Mouse (Mus musculus) forebrain, embryonic 11.5 days (tissue): ENCODE results near the gene C1qtnf4. TPM values are rescaled to one million over a fixed set of nuclear protein-coding genes. Genes with fewer than 3 reads are reported as not detected.
A peak's percentile ranks its signal among the peaks of the same experiment; 100 is the strongest.

Experiments
- ATAC-seq: fragments of 200-750 bp; cut with Nextera tagmentation; replicated peaks from 2 replicates; pipeline ENCODE4 v1.8.0; 2017; ENCODE audit warnings: moderate TSS enrichment; ENCODE audit not compliant: low FRiP score
- DNase-seq: peaks from one replicate; pipeline ENCODE4 v3.0.0-alpha.2; 2017; ENCODE audit warnings: low spot score
- H3K27ac ChIP-seq: fragments of 300-500 bp; sonication (generic); 2 replicates; pipeline ENCODE4 v1.5.1; 2014; ENCODE audit warnings: low read depth, low read length
- H3K27me3 ChIP-seq: fragments of 300-500 bp; sonication (generic); 2 replicates; pipeline ENCODE4 v1.6.1; 2014; ENCODE audit warnings: mild to moderate bottlenecking, low read length, mixed read lengths; ENCODE audit not compliant: control insufficient read depth, insufficient read depth
- H3K36me3 ChIP-seq: fragments of 300-500 bp; sonication (generic); 2 replicates; pipeline ENCODE4 v1.6.1; 2014; ENCODE audit warnings: mild to moderate bottlenecking, low read length, moderate library complexity, mixed read lengths; ENCODE audit not compliant: control insufficient read depth, insufficient read depth
- H3K4me1 ChIP-seq: fragments of 300-500 bp; sonication (generic); replicated peaks from 2 replicates; pipeline ENCODE4 v1.6.1; 2014; ENCODE audit warnings: low read length, mixed read lengths; ENCODE audit not compliant: control insufficient read depth, insufficient read depth
- H3K4me2 ChIP-seq: fragments of 300-500 bp; sonication (generic); 2 replicates; pipeline ENCODE4 v1.6.1; 2014; ENCODE audit warnings: low read depth, mild to moderate bottlenecking, low read length, moderate library complexity, mixed read lengths; ENCODE audit not compliant: severe bottlenecking
- H3K4me3 ChIP-seq: fragments of 300-500 bp; sonication (generic); 2 replicates; pipeline ENCODE4 v1.5.1; 2014; ENCODE audit warnings: low read depth, low read length
- H3K9ac ChIP-seq: fragments of 300-500 bp; sonication (generic); 2 replicates; pipeline ENCODE4 v1.6.1; 2014; ENCODE audit warnings: low read length
- H3K9me3 ChIP-seq: fragments of 300-500 bp; sonication (generic); 2 replicates; pipeline ENCODE4 v1.6.1; 2016; ENCODE audit warnings: low read length, mixed read lengths; ENCODE audit not compliant: control insufficient read depth
- WGBS: fragments of 180-500 bp; shearing (Covaris S2); extraction: QIAGEN DNeasy Blood & Tissue Kit; methylation state at CpG from one replicate; pipeline ENCODE4 v1.1.7; 2014; 5-methylcytosine and 5-hydroxymethylcytosine counted together
- polyA plus RNA-seq: library from polyadenylated mRNA; unstranded; fragments of >200 nt; fragmentation: Nextera tagmentation; extraction: Ambion mirVana; gene quantifications from 2 replicates; pipeline ENCODE4 v1.2.1, GENCODE M21; 2014

Gene C1qtnf4
- polyA plus RNA-seq, 1 experiment from 2014 or later, result 11.3 TPM

DNA sequence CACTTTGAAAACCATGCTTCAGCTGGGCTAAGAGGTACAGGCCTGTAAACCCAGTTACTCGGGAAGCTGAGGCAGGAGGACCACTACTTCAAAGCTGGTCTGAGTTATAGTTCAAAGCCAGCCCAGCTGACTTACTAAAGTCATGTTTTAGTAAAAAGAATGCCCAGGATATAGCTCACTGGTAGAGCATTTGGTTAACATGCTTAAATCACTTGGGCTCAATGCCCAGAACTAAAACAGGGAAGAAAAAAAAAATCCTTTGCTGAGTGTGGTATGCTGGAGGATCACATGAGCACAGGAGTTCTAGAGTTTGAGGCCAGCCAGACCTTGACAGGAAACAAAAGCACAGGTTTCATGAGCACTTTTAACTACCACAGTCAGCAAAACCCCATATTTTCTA is 26.0 kb downstream of the C1qtnf4 start:
- DNase-seq (no peak), ATAC-seq (no peak)
- Histone ChIP-seq H3K36me3 (no peaks in the 10 kb centered on the region; the same call in 1 of the 2 replicates), H3K4me3 (no peak overlapping the region), H3K4me1 (0 out of 2 replicates have a peak, but pooled peaks cover 1% of the 10 kb centered on the region), H3K27me3 (no peaks in the 10 kb centered on the region), H3K9ac (no peak overlapping the region), H3K4me2 (no peak overlapping the region), H3K27ac (no peak overlapping the region), H3K9me3 (no peaks in the 10 kb centered on the region)
- 90% methylated on average over 1 of the region's 1 CpGs for WGBS

DNA sequence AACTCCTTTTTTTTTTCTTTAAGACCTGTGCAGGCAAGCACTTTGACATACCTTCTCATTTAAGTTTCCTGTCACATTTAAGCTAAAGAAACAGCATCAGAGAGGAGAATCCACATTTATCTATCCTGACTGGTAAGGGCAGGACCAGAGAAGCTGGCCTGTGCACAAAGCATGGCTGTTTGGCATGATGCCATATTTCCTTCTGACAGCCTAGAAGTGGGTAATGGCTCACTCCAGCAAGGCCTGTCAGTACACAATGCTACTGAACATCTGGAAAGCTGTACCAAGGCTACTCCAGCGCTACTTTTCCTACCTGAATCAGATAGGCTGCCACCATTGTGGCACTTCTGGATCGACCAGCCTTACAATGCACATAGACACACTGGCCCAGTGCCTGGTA is 28.0 kb downstream of the C1qtnf4 start:
- Histone ChIP-seq H3K27me3 (no peaks in the 10 kb centered on the region), H3K4me2 (no peak overlapping the region), H3K4me3 (no peak overlapping the region), H3K4me1 (peaks cover 2% of the 10 kb centered on the region; the same call in 1 of the 2 replicates), H3K36me3 (no peaks in the 10 kb centered on the region; the same call in 1 of the 2 replicates), H3K9me3 (no peaks in the 10 kb centered on the region), H3K27ac (no peak overlapping the region), H3K9ac (no peak overlapping the region)
- ATAC-seq (no peak), DNase-seq (no peak)
- 87% methylated on average over 2 of the region's 2 CpGs for WGBS

DNA sequence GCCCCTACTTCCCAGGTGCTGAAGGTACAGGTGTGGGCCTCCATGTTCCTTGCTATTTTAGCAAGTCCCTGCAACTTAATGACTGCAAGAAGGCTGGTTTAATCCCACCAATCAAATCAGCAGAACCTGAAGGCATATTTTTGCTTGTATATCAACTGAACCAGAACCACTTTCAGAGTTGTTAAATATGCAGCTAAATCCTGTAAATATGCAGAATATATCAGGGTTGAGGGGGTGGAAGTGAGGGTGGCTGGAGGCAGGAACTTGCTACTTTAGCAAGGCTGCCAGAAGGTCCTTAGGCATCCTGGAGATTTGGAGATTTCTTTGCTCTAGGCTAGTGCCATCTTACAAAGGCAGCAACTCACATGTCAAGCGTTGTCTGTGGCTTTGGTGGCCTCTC is 29.9 kb downstream of the C1qtnf4 start:
- ATAC-seq, result no peak
- H3K36me3 ChIP-seq, result no peaks in the 10 kb centered on the region; the same call in 1 of the 2 replicates
- no peak for DNase-seq
- H3K4me1 ChIP-seq, result peaks cover 2% of the 10 kb centered on the region; the same call in 1 of the 2 replicates
- no peak overlapping the region for H3K4me3 ChIP-seq
- 88% methylated on average over 1 of the region's 1 CpGs for WGBS
- no peak overlapping the region for H3K4me2 ChIP-seq
- H3K9ac ChIP-seq, result no peak overlapping the region
- H3K27ac ChIP-seq, result no peak overlapping the region
- H3K27me3 ChIP-seq, result no peaks in the 10 kb centered on the region
- H3K9me3 ChIP-seq, result no peaks in the 10 kb centered on the region

DNA sequence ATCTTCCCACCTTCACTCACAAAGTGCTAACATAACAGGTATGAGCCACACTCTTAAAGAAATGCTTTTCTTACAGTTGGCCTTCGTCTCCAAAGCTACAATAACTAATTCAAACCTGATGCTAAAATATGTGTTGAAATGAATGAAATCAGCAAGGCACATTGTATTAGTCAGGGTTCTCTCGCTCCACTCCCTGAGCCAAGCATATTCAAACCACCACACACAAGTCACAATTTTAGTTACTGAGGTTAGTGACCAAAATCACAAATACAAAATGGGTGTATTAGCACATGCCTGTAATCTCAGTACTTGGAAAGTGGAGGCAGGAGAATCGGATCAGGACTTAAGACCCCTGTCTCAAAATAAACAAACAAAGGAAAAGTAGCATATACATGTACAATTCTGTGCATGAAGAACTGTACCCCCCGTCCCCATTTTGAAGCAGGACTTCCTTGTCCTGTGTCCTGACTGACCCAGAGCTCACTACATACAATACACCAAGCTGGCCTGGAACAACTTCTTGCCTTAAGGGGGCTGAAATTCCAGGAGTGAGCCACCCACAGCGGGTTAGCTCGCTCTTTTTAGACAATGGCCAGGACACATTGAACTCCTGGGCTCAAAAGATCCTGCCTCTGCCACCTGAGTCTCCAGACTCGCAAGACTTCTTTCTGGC is 31.0 kb downstream of the C1qtnf4 start:
- H3K9me3 ChIP-seq, result no peaks in the 10 kb centered on the region
- peak overlapping the region; percentile 60 for H3K4me3 ChIP-seq
- no peaks in the 10 kb centered on the region; the same call in 1 of the 2 replicates for H3K36me3 ChIP-seq
- H3K27me3 ChIP-seq, result no peaks in the 10 kb centered on the region
- H3K4me1 ChIP-seq, result peaks cover 2% of the 10 kb centered on the region; the same call in 1 of the 2 replicates
- DNase-seq (no peak), ATAC-seq (peak; percentile 6; the same call in 1 of the 2 replicates)
- H3K27ac ChIP-seq, result peak overlapping the region; percentile 55; the same call in 1 of the 2 replicates
- peak overlapping the region; percentile 70 for H3K4me2 ChIP-seq
- H3K9ac ChIP-seq, result peak overlapping the region; percentile 96
- WGBS, result 28% methylated on average over 7 of the region's 7 CpGs

DNA sequence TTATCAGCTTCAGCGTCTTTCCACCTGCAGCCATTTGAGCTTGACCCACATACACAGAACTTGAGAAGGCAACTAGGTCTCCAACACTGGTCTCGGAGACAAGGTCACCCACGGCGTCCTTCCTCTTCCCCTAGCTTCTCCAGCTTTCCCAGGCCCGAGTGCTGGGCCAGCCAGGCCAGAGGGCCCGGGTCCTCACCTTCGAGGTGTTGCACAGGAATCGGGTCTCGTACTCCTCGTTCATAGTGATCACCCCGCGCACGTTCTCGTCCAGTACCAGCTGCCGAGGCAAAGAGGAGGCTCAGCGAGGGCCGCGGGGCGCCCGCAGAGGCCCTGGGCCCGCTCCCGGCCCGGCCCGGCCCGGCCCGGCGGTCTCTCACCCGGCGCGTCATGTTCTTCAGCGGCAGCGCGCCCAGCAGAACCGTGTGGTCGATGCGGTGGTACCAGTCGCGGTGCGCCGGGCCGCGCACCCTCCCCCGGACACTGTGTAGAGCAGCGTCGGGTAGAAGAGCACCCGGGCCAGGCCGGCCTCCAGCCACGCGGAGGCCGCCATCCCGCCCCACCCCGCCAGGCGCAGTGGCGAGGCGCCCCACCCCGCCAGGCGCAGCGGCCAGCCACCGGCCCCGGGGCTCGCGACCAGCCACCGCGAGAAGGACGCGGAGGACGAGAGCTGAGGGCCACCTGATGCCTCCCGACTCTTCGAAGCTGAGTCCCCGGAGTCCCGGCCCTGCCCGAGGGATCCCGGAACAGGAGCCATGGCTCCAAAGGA is 31.8 kb downstream of the C1qtnf4 start:
- peak overlapping the region; percentile 70 for H3K4me2 ChIP-seq
- H3K4me3 ChIP-seq, result peak overlapping the region; percentile 60
- H3K27me3 ChIP-seq, result no peaks in the 10 kb centered on the region
- H3K36me3 ChIP-seq, result no peaks in the 10 kb centered on the region; the same call in 1 of the 2 replicates
- peak overlapping the region; percentile 55 for H3K27ac ChIP-seq
- H3K4me1 ChIP-seq, result peaks cover 2% of the 10 kb centered on the region; the same call in 1 of the 2 replicates
- peak overlapping the region; percentile 96 for H3K9ac ChIP-seq
- H3K9me3 ChIP-seq, result no peaks in the 10 kb centered on the region
- DNase-seq (peak; percentile 86), ATAC-seq (peak; percentile 88)
- WGBS, result under 1% methylated on average over 69 of the region's 73 CpGs

DNA sequence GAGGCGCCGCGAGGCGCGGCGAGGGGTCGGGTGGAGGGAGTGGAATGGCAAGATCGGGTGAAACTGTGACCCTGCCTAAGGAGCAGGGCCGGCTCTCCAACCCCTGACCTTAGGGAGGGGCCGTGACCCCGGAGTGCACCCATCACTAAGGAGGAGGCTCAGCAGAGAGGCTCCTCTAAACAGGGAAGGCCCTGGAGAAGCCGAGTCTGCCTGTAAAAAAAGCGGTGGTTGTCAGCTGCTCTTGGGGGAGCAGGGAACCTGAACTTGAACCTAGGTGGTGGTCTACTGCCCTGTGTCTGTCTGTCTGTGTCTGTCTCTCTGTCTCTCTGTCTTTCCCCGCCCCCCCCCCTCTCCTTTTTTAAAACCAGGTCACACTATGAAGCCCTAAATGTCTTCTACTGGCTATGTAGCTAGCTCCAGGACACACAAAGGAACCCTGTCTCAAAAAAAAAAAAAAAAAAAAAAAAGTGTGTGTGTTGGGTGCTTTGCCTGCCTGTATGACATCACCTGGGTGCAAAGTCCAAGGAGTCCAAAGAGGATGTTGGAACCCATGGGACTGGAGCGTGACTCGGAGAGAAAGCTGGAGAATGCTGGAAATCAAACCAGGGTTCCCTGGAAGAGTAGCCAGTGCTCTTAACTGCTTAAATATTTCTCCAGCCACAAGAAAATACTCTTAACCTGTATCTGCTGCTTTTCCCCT is 32.5 kb downstream of the C1qtnf4 start:
- H3K4me1 ChIP-seq, result peaks cover 2% of the 10 kb centered on the region; the same call in 1 of the 2 replicates
- no peaks in the 10 kb centered on the region; the same call in 1 of the 2 replicates for H3K36me3 ChIP-seq
- peak overlapping the region; percentile 96 for H3K9ac ChIP-seq
- H3K27me3 ChIP-seq, result no peaks in the 10 kb centered on the region
- no peaks in the 10 kb centered on the region for H3K9me3 ChIP-seq
- ATAC-seq, result no peak; the same call in none of the 2 replicates
- peak overlapping the region; percentile 60 for H3K4me3 ChIP-seq
- 14% methylated on average over 15 of the region's 16 CpGs for WGBS
- no peak for DNase-seq
- peak overlapping the region; percentile 70 for H3K4me2 ChIP-seq
- peak overlapping the region; percentile 55 for H3K27ac ChIP-seq

DNA sequence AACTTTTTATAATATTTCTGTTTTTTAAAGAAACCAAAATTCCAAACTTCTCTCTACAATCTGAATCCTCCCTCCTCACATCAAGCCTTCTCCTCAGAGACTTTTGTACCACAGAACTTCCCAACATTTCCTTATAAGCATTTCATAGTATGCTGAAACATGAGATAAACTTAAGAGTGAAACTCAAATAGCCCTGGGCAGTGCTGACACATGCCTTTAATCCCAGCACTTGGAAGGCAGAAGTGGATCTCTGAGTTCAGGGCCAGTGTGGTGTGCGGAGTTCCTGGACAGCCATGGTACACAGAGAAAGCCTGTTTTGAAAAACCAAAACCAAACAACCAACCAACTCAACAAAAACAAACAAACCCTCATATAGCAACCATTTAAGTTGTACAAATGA is 35.5 kb downstream of the C1qtnf4 start:
- Histone ChIP-seq H3K27ac (no peak overlapping the region), H3K27me3 (no peaks in the 10 kb centered on the region), H3K4me3 (no peak overlapping the region), H3K4me1 (peaks cover 2% of the 10 kb centered on the region; the same call in 1 of the 2 replicates), H3K36me3 (no peaks in the 10 kb centered on the region), H3K9me3 (no peaks in the 10 kb centered on the region), H3K9ac (no peak overlapping the region), H3K4me2 (no peak overlapping the region)
- no peak for ATAC-seq
- 85% methylated on average over 1 of the region's 1 CpGs for WGBS
- DNase-seq, result no peak

DNA sequence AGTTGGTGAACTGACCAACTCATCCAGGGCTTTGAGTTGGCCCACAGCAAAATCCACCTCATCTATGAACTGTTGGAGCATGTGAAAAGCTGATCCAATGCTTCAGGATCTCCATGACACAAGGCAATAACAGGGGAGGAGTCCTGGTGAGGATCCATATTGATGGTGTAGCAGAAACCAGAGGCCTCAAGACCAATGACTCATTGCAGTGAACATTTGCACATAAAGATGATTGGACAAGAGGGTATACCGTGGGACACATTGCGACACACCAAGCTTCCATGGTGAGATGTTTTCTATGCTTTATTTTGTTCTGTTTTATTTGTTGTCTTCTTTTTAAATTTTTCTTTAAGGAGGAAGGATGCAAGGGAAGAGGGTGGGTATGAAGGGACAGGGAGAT is 37.0 kb downstream of the C1qtnf4 start:
- WGBS, result 99% methylated on average over 2 of the region's 2 CpGs
- Histone ChIP-seq H3K36me3 (no peaks in the 10 kb centered on the region), H3K27ac (no peak overlapping the region), H3K9me3 (no peaks in the 10 kb centered on the region), H3K4me3 (no peak overlapping the region), H3K4me2 (no peak overlapping the region), H3K27me3 (no peaks in the 10 kb centered on the region), H3K4me1 (peaks cover 2% of the 10 kb centered on the region; the same call in 1 of the 2 replicates), H3K9ac (no peak overlapping the region)
- DNase-seq (no peak), ATAC-seq (no peak)
